Mouse (Mus musculus) layer of hippocampus, adult 2 months (tissue): ENCODE data around the gene Isg20l2. TPM values are rescaled to one million over a fixed set of nuclear protein-coding genes. Genes with fewer than 3 reads are reported as not detected.

Experiments used
- DNase-seq, 2 experiments: peaks; one replicate each; pipeline ENCODE4 v3.0.0; 2022; ENCODE audit warnings: low spot score in 2 of 2
- H3K27ac ChIP-seq: fragments of 200-600 bp; 2 replicates; pipeline ENCODE4 v1.8.1; 2022
- H3K4me3 ChIP-seq: fragments of 200-600 bp; 2 replicates; pipeline ENCODE4 v1.8.1; 2022; ENCODE audit warnings: mild to moderate bottlenecking
- CTCF ChIP-seq: fragments of 200-600 bp; conservative IDR thresholded peaks from 2 replicates; pipeline ENCODE4 v1.8.1; 2022; ENCODE audit warnings: antibody characterized with exemption, mild to moderate bottlenecking, moderate library complexity
- total RNA-seq, 2 experiments: library from RNA; stranded (reverse); gene quantifications; 2 replicates each; pipeline ENCODE4 v1.2.3; 2021

Isg20l2 gene
- total RNA-seq, 2 experiments from 2014 or later = 14.2 to 15.8 TPM

DNA sequence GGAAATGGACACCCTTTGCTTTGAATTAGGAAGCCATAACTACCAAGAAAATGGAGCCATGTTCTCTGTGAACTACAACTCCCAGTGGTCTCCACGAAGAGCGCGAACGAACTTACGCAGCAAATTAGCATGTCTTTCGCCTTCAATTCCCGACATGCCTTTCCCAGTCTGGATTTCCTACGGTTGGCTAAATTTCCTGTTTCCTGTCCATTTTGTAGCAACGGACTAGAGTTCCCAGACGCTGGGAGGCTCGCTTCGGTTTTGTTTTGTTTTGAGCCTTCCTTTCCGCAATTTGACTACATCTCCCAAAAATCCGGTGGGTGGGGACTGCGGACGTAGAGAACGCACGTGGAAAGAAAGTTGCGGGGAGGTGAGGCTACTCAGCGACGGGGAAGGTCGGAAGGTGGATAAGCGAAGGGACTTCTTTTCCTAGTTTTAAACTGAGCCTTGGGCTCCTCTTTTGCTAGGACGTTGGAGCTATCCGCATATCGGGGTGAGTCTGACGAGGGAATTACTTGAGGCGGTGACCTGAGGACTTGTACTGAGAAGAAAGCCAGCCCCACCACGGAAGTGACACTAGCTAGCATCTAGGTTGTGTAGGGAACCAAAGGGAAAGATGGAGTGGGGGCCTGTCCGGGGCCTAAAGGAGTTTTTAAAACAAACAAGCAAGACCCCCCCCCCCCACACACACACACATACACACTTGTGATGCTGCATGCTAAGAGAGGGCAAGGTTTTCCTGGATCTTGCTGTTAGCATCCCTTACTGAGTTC lies 10.6 kb upstream of the Isg20l2 start, which contains the start of gene Mrpl24:
Mrpl24 (plus strand) TSS at position 171 of the 773 bp plus-strand sequence.
- TF ChIP-seq CTCF = peak; percentile 7; the same call in 1 of the 2 replicates
- DNase-seq = peak; percentile 84 to 96
- Histone ChIP-seq H3K27ac (peak within 1 kb of the TSS; percentile 87), H3K4me3 (peak within 1 kb of the TSS; percentile 82)

DNA sequence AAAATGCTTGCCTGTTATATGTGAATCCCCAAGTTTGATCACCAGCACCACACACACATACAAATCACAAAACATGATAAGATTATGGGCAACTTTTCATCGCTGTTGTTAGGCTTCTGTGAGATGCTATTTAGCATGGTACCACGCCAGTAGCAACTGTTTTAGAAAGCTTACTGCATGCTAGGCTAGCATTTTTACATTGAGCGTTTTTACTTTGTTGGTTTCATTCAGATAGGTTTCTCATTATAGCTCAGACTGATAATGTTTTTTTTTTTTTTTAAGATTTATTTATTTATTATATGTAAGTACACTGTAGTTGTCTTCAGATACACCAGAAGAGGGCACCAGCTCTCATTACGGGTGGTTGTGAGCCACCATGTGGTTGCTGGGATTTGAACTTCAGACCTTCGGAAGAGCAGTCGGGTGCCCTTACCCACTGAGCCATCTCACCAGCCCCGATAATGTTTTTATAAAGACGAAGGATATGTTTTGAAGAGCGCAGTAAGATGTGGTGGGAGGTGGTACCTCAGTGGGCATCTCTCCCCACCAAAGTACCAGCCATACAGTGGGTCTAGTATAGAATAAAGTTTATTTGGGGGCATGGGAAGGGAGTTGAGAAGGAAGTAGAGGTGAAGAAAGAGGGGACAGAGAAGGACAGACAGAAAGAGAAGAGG lies 9.7 kb upstream of the Isg20l2 start:
- no peak for DNase-seq
- Histone ChIP-seq H3K27ac (0 out of 2 replicates have a peak overlapping the region, but pooled peaks have one; percentile 87), H3K4me3 (peak overlapping the region; percentile 82)
- peak; percentile 51 for TF ChIP-seq CTCF

DNA sequence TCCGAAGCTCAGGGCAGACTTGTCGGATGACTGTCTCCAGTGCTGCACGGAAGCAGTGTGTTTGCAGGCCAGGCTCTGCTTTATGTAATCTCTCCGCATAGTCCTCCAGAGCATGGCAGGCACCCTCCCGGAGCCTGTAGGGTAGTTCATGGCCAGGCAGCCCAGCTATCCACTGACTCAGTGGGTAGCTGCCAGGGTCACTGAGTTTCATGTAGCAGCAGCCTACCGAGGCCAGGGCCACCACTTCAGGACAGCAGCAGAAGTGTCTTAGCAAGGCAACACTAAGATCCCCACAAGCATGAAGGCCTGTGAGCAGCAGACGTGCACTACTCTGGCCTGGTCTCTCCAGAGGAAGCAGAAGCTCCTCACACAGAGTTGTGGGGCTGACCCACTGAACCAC lies 5.1 kb upstream of the Isg20l2 start:
- no peak for DNase-seq
- H3K27ac ChIP-seq = no peak overlapping the region
- no peak for TF ChIP-seq CTCF
- no peak overlapping the region for H3K4me3 ChIP-seq

DNA sequence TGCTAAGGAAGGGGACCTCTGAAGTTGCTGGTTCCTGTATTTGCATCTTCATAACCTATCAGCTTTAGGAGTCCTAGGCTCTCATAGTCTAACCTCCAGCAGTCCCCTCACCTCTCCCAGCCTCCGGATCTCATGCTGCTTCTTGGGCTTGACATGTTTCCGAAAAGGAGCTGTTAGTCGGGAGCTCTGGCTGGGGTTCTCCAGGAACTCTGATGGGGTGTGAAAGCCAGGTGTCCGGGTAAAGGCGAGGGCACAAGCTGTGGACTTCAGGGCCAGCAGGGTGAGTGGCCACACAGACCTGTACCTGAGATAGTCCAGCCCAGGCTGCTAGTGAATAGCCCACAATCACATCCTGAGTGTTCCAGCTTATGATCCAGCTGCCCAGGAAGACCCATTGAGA lies 2.7 kb upstream of the Isg20l2 start:
- TF ChIP-seq CTCF = no peak
- no peak overlapping the region for H3K4me3 ChIP-seq
- DNase-seq = no peak
- no peak overlapping the region for H3K27ac ChIP-seq

- TF ChIP-seq CTCF = no peak
- H3K4me3 ChIP-seq = peak overlapping the region; percentile 66
- DNase-seq = no peak
- H3K27ac ChIP-seq = peak overlapping the region; percentile 93
Measured at GRCm38 (mm10) chr3:87929341-87930077, 605 bp upstream of the Isg20l2 start.

DNA sequence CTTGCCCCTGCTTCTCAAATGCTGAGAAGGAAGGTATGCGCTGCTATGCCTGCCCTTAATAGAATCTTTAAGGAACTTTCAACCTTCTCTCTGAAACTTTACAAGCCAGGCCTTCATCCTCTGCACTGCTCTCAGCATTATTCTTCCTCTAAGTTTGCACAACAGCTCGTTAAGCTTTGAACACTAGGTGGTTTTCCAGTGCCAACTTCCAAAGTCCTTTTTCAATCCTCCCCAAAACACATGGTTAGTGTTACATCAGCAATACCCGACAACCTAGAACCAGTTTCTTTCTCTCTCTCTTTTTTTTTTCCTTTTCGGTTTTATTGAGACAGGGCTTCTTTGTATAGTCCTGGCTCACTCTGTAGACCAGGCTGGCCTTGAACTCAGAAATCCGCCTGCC lies 3.9 kb downstream of the Isg20l2 start:
- Histone ChIP-seq H3K27ac (no peak overlapping the region), H3K4me3 (no peak overlapping the region)
- no peak for DNase-seq
- TF ChIP-seq CTCF = no peak

- 0 out of 2 replicates have a peak, but pooled peaks have one; percentile 12 for TF ChIP-seq CTCF
- no peak for DNase-seq
- no peak overlapping the region for H3K27ac ChIP-seq
- no peak overlapping the region for H3K4me3 ChIP-seq
Measured at GRCm38 (mm10) chr3:87934501-87934900, 4.4 kb downstream of the Isg20l2 start.

DNA sequence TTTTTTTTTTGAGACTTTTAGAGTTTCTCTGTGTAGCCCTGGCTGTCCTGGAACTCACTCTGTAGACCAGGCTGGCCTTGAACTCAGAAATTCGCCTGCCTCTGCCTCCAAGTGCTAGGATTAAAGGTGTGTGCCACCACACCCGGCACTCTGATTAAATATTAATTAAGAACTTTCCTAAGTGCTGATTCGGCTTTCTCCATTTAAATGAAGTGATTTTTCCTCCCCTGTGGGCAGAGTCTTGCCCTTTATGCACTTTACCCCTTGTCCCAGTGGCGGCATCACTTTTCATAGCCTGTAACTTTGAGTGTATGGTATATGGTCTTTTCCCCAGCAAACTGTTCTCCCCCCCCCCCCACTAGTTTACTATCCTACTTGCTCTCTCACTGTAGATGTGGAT lies 5.1 kb downstream of the Isg20l2 start:
- DNase-seq = no peak
- no peak for TF ChIP-seq CTCF
- no peak overlapping the region for H3K27ac ChIP-seq
- H3K4me3 ChIP-seq = no peak overlapping the region

DNA sequence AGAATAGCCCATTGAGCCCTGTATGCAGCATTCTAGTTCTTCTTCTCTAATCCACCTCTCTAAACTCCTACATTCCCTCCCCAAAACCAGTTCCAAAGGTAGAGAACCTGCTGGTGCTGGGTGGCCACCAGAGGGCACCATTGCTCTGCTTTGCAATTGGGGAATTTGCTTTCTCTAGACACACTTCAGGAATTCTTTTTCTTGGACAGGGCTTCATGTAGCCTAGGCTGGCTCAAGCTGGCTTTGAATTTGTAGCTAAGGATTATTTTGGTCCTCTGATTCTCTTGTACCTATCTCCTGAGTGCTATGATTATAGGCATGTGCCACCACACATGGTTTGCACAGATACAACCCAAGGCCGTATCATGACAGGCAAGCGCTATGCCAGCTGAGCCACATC lies 5.7 kb downstream of the Isg20l2 start:
- TF ChIP-seq CTCF = peak; percentile 99
- peak; percentile 75 to 85 for DNase-seq
- Histone ChIP-seq H3K4me3 (peak overlapping the region; percentile 5; the same call in 1 of the 2 replicates), H3K27ac (no peak overlapping the region)

DNA sequence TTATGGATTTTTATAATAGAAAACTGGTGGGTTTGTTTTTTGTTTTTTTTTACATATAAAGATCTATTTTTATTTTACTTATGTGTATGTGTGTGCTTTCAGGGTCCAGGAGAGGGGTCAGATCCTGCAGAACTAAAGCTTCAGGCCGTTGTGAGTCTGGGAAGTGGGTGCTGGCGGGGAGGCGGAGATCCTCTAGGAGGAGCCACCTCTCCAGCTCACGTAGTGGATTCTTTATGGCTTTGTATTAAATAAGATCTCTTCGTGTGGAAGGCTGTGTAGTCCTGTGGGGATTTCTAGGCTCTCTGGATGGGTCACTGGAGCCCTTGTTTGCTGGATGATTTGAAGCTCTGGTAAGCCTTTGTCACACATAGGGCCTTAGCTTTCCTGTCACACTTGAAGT lies 10.5 kb downstream of the Isg20l2 start:
- Histone ChIP-seq H3K4me3 (no peak overlapping the region), H3K27ac (no peak overlapping the region)
- DNase-seq = no peak
- TF ChIP-seq CTCF = no peak

GRCm38 (mm10) chr3:87942471-87942870 lies 12.4 kb downstream of the Isg20l2 start:
- H3K27ac ChIP-seq = no peak overlapping the region
- TF ChIP-seq CTCF = no peak
- DNase-seq = no peak

DNA sequence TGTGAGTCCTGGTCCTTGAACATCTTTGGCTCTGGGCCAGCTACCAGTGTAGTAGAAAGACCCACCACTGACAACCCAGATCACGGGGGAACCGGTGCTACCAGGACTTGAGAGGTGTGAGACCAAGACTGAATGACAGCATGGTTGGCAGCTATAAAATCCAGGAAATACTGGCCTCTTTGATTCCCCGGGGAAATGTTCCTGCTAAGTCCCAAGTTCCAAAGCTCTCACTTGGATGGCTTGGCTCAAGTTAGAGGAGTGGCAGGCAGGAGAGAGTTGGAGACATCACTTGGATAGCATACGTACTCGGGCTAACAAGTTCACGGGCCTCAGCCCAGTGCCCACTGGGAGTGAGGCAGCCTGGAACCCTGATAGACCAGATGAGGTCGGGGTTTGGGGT lies 13.5 kb downstream of the Isg20l2 start:
- DNase-seq = no peak

More at GRCm38 (mm10) chr3:87942471-87942870, 12.4 kb downstream of the Isg20l2 start:
- H3K4me3 ChIP-seq = no peak overlapping the region

More for the DNA sequence above, 13.5 kb downstream of the Isg20l2 start:
- Histone ChIP-seq H3K4me3 (no peak overlapping the region), H3K27ac (no peak overlapping the region)
- no peak for TF ChIP-seq CTCF
